Mouse (Mus musculus) embryonic facial prominence, embryonic 11.5 days (tissue): ENCODE measurements around the gene Cyp2s1. TPM values are rescaled to one million over a fixed set of nuclear protein-coding genes. Genes with fewer than 3 reads are reported as not detected.

Source experiments
- ATAC-seq: fragments of 200-750 bp; cut with Nextera tagmentation; replicated peaks from 2 replicates; pipeline ENCODE4 v1.8.0; 2017; ENCODE audit warnings: low read depth; ENCODE audit not compliant: insufficient number of reproducible peaks, low FRiP score, low TSS enrichment
- DNase-seq: peaks from one replicate; pipeline ENCODE4 v3.0.0-alpha.2; 2015; ENCODE audit warnings: low spot score
- H3K27ac ChIP-seq: fragments of 300-500 bp; sonication (generic); replicated peaks from 2 replicates; pipeline ENCODE4 v1.5.1; 2014; ENCODE audit warnings: mild to moderate bottlenecking, low read depth, low read length, control low read depth
- H3K27me3 ChIP-seq: fragments of 300-500 bp; sonication (generic); 2 replicates; pipeline ENCODE4 v1.6.1; 2014; ENCODE audit warnings: mild to moderate bottlenecking, low read length, moderate library complexity, mixed read lengths; ENCODE audit not compliant: control insufficient read depth, insufficient read depth
- H3K36me3 ChIP-seq: fragments of 300-500 bp; sonication (generic); replicated peaks from 2 replicates; pipeline ENCODE4 v1.6.1; 2014; ENCODE audit warnings: low read depth, mild to moderate bottlenecking, low read length, moderate library complexity, mixed read lengths; ENCODE audit not compliant: control insufficient read depth, insufficient read depth
- H3K4me1 ChIP-seq: fragments of 300-500 bp; sonication (generic); 2 replicates; pipeline ENCODE4 v1.6.1; 2014; ENCODE audit warnings: low read length, mixed read lengths; ENCODE audit not compliant: control insufficient read depth, insufficient read depth
- H3K4me2 ChIP-seq: fragments of 300-500 bp; sonication (generic); 2 replicates; pipeline ENCODE4 v1.6.1; 2014; ENCODE audit warnings: low read depth, mild to moderate bottlenecking, control low read depth, low read length, moderate library complexity
- H3K4me3 ChIP-seq: fragments of 300-500 bp; sonication (generic); 2 replicates; pipeline ENCODE4 v1.5.1; 2014; ENCODE audit warnings: low read depth, low read length, control low read depth
- H3K9ac ChIP-seq: fragments of 300-500 bp; sonication (generic); replicated peaks from 2 replicates; pipeline ENCODE4 v1.6.1; 2014; ENCODE audit warnings: mild to moderate bottlenecking, control low read depth, low read length
- H3K9me3 ChIP-seq: fragments of 300-500 bp; sonication (generic); replicated peaks from 2 replicates; pipeline ENCODE4 v1.6.1; 2016; ENCODE audit warnings: mild to moderate bottlenecking, low read length, inconsistent platforms, mixed read lengths; ENCODE audit not compliant: control insufficient read depth
- WGBS: fragments of 180-500 bp; shearing (Covaris S2); extraction: QIAGEN DNeasy Blood & Tissue Kit; methylation state at CpG from one replicate; pipeline ENCODE4 v1.1.7; 2014; 5-methylcytosine and 5-hydroxymethylcytosine counted together
- polyA plus RNA-seq: library from polyadenylated mRNA; unstranded; fragments of >200 nt; fragmentation: Nextera tagmentation; extraction: Ambion mirVana; gene quantifications from 2 replicates; pipeline ENCODE4 v1.2.1, GENCODE M21; 2014

Cyp2s1 gene
- polyA plus RNA-seq, 1 experiment from 2014 or later, result 3.4 TPM

DNA sequence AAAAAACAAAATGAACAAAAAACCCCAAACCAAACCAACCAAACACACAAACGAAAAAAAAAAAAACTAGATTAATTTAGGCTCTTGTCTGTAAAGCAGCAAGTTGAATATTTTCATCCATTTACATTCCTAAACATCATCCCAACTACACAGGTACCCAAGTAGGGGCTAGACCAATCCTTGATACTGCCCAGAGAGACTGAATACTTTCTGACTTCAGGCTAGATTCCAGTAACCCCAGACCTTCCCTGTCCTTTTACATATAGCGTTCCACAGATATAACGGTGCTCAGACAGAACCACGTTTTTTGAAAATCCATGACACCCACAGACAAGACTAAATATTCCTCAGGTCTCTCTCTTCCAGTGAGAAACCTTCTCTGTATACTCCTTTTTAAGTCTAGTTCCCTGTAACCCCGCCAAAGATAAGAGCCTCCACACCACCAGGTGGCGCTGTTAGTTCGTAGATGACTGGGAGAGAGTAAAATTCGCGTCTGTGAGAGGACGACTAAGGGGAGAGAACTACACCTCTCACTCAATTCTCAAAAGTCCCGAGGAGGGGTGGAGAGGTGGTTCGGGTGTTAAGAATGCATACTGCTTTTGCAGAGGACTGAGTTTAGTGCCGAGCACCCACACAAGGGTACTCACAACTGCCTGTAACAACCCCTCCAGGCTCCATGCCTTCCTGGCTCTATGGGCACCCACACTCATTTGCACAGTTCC, 31.2 kb upstream of the Cyp2s1 start:
- Histone ChIP-seq H3K27ac (no peak overlapping the region), H3K4me2 (peak overlapping the region; percentile 44), H3K36me3 (no peaks in the 10 kb centered on the region), H3K4me1 (no peaks in the 10 kb centered on the region), H3K27me3 (no peaks in the 10 kb centered on the region), H3K9me3 (no peaks in the 10 kb centered on the region), H3K9ac (peak overlapping the region; percentile 50), H3K4me3 (peak overlapping the region; percentile 32)
- ATAC-seq (peak; percentile 64), DNase-seq (peak; percentile 95)
- 10% methylated on average over 13 of the region's 13 CpGs for whole genome bisulfite sequencing

DNA sequence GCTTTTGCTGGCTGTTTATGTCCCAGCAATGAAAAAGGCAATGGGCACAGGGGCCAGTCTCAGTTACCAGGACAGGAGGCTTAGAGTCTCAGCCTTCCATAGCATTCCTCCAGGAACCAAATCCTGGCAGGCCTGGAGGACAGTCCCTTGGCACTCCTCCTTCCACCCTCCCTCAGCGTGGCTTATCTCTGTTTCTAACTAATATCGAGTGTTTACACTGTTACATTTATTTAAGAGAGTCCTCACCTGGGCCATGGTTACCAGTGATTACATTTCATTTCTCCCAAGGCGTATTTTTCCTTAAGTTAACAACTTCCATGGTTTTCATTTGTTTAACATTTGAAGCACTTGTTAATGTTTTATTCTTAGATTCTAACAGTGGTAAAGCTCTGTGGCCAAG, 28.2 kb upstream of the Cyp2s1 start:
- DNase-seq, result no peak
- no peaks in the 10 kb centered on the region for H3K4me1 ChIP-seq
- H3K4me3 ChIP-seq, result no peak overlapping the region
- no peaks in the 10 kb centered on the region for H3K36me3 ChIP-seq
- H3K9ac ChIP-seq, result no peak overlapping the region
- no peaks in the 10 kb centered on the region for H3K27me3 ChIP-seq
- H3K27ac ChIP-seq, result no peak overlapping the region
- no peaks in the 10 kb centered on the region for H3K9me3 ChIP-seq
- 76% methylated on average over 3 of the region's 3 CpGs for WGBS
- no peak overlapping the region for H3K4me2 ChIP-seq
- no peak for ATAC-seq

DNA sequence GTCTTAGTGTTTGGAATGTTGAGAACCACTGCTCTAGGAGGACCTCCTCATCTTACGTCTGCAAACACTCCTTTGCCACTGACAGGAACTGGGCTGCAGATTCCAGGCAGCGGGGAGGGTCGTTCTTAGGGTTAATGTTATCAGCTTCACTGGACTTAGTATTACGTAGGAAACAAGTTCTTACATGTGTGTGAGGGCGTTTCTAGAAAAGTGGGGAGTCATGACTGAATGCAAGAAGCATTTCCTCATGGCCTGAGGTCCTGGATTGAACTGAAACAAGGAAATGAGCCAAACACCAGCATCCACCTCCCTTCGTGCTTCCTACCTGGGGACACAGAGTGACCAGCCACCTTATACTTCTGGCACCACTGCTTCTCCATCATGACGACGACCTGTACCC, 27.7 kb upstream of the Cyp2s1 start:
- H3K4me1 ChIP-seq, result no peaks in the 10 kb centered on the region
- WGBS, result 68% methylated on average over 8 of the region's 8 CpGs
- DNase-seq (no peak), ATAC-seq (no peak)
- no peak overlapping the region for H3K9ac ChIP-seq
- no peaks in the 10 kb centered on the region for H3K36me3 ChIP-seq
- no peak overlapping the region for H3K4me3 ChIP-seq
- no peaks in the 10 kb centered on the region for H3K9me3 ChIP-seq
- no peaks in the 10 kb centered on the region for H3K27me3 ChIP-seq
- H3K4me2 ChIP-seq, result no peak overlapping the region
- no peak overlapping the region for H3K27ac ChIP-seq

DNA sequence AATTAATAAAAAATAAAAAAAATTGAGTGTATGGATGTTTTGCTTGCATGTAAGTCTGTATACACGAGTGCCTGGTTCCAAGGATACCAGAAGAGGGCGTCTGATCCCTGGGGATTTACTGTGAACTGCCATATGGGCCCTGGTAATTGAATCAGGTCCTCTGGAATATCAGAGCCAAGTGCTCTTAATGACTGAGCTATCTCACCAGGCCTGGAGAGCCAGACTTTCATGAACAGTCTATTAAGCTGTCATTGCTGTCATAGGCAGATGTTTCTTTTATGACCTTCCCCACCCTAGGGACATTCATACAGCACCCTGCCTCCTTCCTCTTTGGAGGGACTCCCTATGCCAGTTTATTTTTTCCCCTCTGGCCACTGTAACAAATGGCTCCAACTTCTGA, 26.8 kb upstream of the Cyp2s1 start:
- Histone ChIP-seq H3K9me3 (no peaks in the 10 kb centered on the region), H3K4me1 (no peaks in the 10 kb centered on the region), H3K36me3 (no peaks in the 10 kb centered on the region), H3K9ac (no peak overlapping the region), H3K27me3 (no peaks in the 10 kb centered on the region), H3K27ac (no peak overlapping the region), H3K4me2 (no peak overlapping the region), H3K4me3 (no peak overlapping the region)
- DNase-seq, result no peak
- no peak for ATAC-seq
- WGBS, result 28% methylated on average over 2 of the region's 2 CpGs

DNA sequence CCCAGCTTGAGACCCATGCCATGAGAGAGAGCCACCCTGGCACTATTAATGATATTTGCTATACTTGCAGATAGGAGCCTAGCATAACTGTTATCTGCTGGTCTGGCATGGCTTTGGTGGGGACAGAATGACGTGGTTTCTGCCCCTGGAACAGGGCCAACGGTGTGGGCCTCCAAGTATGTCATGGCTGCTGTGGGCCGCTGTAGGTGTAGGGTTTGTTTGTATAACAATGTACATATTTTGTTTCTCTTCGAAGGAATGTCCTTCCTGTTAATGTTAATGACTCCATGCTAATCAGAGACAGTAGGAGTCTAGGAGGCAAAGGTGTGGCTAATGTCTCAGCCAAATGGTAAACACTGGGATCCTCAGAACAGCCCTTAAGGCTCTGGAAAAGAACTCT, 24.2 kb upstream of the Cyp2s1 start:
- 76% methylated on average over 4 of the region's 4 CpGs for WGBS
- DNase-seq, result no peak
- H3K9me3 ChIP-seq, result no peaks in the 10 kb centered on the region
- H3K27me3 ChIP-seq, result no peaks in the 10 kb centered on the region
- H3K4me1 ChIP-seq, result no peaks in the 10 kb centered on the region
- H3K36me3 ChIP-seq, result no peaks in the 10 kb centered on the region
- no peak for ATAC-seq
- no peak overlapping the region for H3K9ac ChIP-seq
- H3K4me2 ChIP-seq, result no peak overlapping the region
- no peak overlapping the region for H3K27ac ChIP-seq
- H3K4me3 ChIP-seq, result no peak overlapping the region

DNA sequence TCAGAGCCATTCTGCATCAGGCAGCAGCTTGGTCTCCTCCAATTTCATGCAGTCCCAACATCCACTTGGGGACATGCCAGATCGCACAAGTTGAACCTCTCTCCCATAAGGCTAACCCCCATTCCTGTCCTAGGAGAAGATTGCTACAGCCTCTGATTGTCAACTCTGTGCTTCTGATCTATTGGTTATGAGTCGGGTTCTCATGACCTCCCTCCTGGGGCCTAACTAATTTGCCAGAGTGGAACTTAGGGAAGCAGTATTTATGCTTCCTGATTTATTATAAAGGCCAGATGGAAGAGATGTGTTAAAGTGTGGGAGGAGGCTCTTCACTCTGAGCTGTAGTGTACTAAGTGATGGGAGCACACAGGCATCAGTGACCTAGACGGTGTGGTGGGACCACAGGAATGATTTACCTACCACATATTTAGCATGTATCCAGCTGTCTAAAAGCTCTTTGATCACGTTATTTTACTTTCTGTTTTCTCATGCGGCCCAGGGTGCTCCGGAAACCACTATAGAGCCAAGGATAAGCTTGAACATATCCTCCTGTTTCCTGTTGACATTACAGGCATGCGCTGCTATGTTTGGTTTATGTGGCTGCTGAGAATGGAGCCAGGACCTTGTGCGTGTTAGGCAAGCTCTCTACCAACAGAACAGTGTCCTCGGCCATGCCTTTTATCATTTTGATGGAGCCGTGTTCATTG, 18.6 kb upstream of the Cyp2s1 start:
- Histone ChIP-seq H3K9me3 (no peaks in the 10 kb centered on the region), H3K27ac (no peak overlapping the region), H3K4me1 (no peaks in the 10 kb centered on the region), H3K4me3 (no peak overlapping the region), H3K27me3 (no peaks in the 10 kb centered on the region), H3K9ac (no peak overlapping the region), H3K36me3 (no peaks in the 10 kb centered on the region), H3K4me2 (no peak overlapping the region)
- no peak for ATAC-seq
- DNase-seq, result no peak
- WGBS, result 73% methylated on average over 10 of the region's 10 CpGs

DNA sequence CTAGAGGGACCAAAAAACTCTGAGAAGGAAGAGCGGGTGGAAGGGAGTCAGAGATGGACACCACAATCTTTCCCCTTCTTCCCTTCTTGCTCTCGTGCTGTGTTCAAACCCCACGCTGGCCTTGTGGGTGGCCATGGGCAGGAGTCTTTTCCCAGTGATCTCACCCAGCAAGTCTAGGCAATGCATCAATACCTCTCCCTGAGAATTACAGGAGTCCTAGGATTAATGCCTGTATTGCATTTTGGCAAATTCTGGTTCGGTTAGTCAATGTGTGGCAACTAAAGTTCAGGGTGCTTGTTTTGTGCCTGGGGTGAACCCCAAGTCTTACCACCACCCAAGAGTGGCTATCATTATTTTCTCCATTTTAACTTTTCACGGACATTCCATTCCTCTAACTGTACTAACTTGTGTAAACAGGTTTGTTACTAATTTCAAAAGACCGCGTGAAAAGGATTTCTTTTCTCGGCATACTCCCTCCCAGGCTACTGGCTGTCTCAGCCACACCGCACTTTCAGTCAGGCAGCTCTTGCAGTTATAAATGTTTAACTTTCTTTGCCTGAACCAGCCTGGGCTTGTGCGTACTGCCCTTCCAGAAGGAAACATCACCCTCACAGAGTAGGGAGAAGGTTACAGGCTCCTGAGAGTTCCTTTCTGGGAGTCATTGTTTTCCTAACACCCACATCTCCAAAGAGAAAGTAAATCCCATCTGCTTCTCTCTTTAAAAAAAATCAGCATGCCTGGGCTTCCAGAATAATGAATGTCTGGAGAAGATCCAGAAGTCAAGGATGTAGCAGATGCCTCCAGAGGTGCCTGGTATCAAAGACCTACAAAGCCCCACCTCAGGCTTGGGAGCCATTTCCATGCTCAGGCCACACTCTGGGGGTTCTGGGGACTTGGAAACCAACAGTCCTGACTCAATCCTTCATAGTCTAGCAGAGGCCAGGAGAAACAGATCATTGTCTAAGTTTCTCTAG, 15.1 kb upstream of the Cyp2s1 start:
- Histone ChIP-seq H3K27me3 (no peaks in the 10 kb centered on the region), H3K9ac (no peak overlapping the region), H3K4me2 (no peak overlapping the region), H3K4me1 (no peaks in the 10 kb centered on the region), H3K27ac (no peak overlapping the region), H3K4me3 (no peak overlapping the region), H3K9me3 (no peaks in the 10 kb centered on the region), H3K36me3 (no peaks in the 10 kb centered on the region)
- WGBS, result 80% methylated on average over 10 of the region's 10 CpGs
- ATAC-seq (no peak), DNase-seq (no peak)
